In the genomic region with DNA sequence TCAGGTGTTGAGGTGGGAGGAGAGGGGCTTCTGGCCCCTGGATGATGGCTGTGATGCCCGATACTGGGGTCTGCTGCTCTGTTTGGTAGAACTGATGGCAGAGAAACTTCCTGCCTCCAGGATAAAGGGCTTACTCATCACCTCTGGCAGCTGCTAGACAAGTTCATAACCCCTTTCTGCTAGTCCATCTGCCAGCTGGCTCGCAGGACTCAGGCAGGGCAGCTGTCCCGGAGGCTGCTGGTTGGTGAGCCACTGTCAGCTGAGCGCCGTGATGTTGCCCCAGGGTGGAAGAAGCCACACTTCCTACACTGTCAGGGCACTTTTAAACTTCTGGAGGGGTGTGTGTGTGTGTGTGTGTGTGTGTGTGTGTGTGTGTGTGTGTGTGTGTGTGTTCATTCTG, we compare ENCODE assay signal across 8 mouse cellular contexts. TPM values are rescaled to one million over a fixed set of nuclear protein-coding genes. Genes with fewer than 3 reads are reported as not detected.
DNase-seq lines count a peak whose midpoint lies in the region.
"Not testable (repeated sequence)": the region's sequence is repeated elsewhere in the genome, so short reads cannot be mapped to it uniquely, and the experiment has no call there.

No protein-coding gene starts in this region.

- DNase-seq in adrenal gland, adult 2 months = peak; percentile 79
- peak; percentile 48 to 64 for DNase-seq in cerebellum, postnatal 10 days
- DNase-seq in gastrocnemius, postnatal 14 days = peak; percentile 90
- DNase-seq in heart, postnatal 25 days (ENCODE audit: low spot score) = peak; percentile 70
- DNase-seq in left cerebral cortex, postnatal 4 days = peak; percentile 27
- peak; percentile 59 for DNase-seq in lung, postnatal 25 days (ENCODE audit: low spot score)
- peak; percentile 20 for DNase-seq in retina, postnatal 1 day
- peak; percentile 57 for DNase-seq in urinary bladder, postnatal 14 days (ENCODE audit: low spot score)

- intact Hi-C loops in gastrocnemius, postnatal 14 days (cut with DNase I; ENCODE audit: low total_unique reads) = loop anchor here (10.0 kb wide), 1 partner anchor 49 kb away; no protein-coding TSS in a partner anchor
- intact Hi-C loops in heart, postnatal 25 days (cut with DNase I); left cerebral cortex, postnatal 4 days (cut with DNase I): not testable (repeated sequence)

RNA-seq across cellular contexts. Expression of a gene that starts 56.6 kb away (rescaled TPM):
- 100 to 1,000 TPM; 137 to 188 TPM for total RNA-seq in adrenal gland, adult 2 months (2021)
- polyA plus RNA-seq in adrenal gland, adult 2 months (2012; rRNA removed) = 149 and 235 TPM in 2 replicates
- total RNA-seq in gastrocnemius, postnatal 14 days (2021) = 10 to 100 TPM; 83.7 to 88.8 TPM
- total RNA-seq in heart, postnatal 25 days (2021) = 10 to 100 TPM; 56.3 to 58.1 TPM
- 10 to 100 TPM; 55.3 to 63.6 TPM for total RNA-seq in left cerebral cortex, postnatal 4 days (2021)

Comparison
In these comparisons a context has a peak if more than half of its experiments do, and no peak if none do; other contexts are left out.
1. Peak in every context shown above with its lines: DNase-seq.
2. DNase-seq: peak in every context shown above with its lines; median percentile 90 in gastrocnemius, postnatal 14 days; 79 in adrenal gland, adult 2 months; 70 in heart, postnatal 25 days; 59 in lung, postnatal 25 days; 57 in urinary bladder, postnatal 14 days; 56 in cerebellum, postnatal 10 days; 27 in left cerebral cortex, postnatal 4 days; 20 in retina, postnatal 1 day.